Mouse (Mus musculus) lung, adult 2 months (tissue): ENCODE measurements around the gene P4ha3. TPM values are rescaled to one million over a fixed set of nuclear protein-coding genes. Genes with fewer than 3 reads are reported as not detected.
A peak's percentile ranks its signal among the peaks of the same experiment; 100 is the strongest.

Experiments
- DNase-seq: peaks from one replicate; pipeline ENCODE4 v3.0.0; 2022
- H3K4me1 ChIP-seq: fragments of 200-500 bp; 2 replicates; pipeline ENCODE4 v1.6.1; 2011; ENCODE audit warnings: low read length; ENCODE audit not compliant: control insufficient read depth, insufficient read depth
- H3K4me3 ChIP-seq: fragments of 200-500 bp; replicated peaks from 2 replicates; pipeline ENCODE3; 2011; ENCODE audit warnings: low read depth, mild to moderate bottlenecking, control low read depth, low read length; ENCODE audit errors: extremely low read depth
- CTCF ChIP-seq: fragments of 200-500 bp; IDR thresholded peaks from 2 replicates; pipeline ENCODE4 v1.5.1; 2011; ENCODE audit warnings: mild to moderate bottlenecking, low read length, control low read depth; ENCODE audit not compliant: insufficient read depth
- POLR2A ChIP-seq: fragments of 200-500 bp; IDR thresholded peaks from 2 replicates; pipeline ENCODE4 v1.6.1; 2011; ENCODE audit warnings: low read depth, mild to moderate bottlenecking, control low read depth, low read length, borderline replicate concordance; ENCODE audit errors: extremely low read depth
- WGBS: fragments of 180-500 bp; shearing (Covaris S2); methylation state at CpG from one replicate; pipeline ENCODE4 v1.1.7; 2018; 5-methylcytosine and 5-hydroxymethylcytosine counted together
- polyA plus RNA-seq: library from polyadenylated mRNA; depleted of rRNA; stranded (reverse); fragments of >200 nt; gene quantifications from 2 replicates; pipeline ENCODE4 v1.2.3, GENCODE M21; 2012

Gene P4ha3
- polyA plus RNA-seq, 1 experiment = 0.77 TPM

DNA sequence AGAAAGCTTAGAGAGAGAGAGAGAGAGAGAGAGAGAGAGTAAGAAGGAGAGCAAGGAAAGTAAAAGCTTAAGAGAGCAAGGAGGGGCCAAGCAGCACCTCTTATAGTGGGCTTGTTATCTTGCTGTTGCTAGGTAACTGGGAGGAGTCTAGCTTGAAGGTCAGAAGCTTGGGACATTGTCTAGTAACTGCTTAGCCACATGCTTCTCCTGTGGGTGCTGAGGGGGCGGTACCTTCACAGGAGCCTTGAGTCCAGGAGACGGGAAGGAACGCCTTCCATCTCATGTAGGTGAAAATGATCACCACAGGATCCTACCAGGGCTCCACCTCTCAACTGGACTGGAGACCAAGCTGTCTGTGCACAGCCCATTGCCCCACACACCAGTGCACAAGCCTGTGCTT is 16.1 kb downstream of the P4ha3 start:
- TF ChIP-seq CTCF (no peak), POLR2A (no peak)
- no peak for DNase-seq
- no peak overlapping the region for H3K4me3 ChIP-seq
- 77% methylated on average over 3 of the region's 3 CpGs for WGBS
- H3K4me1 ChIP-seq = no peaks in the 10 kb centered on the region

DNA sequence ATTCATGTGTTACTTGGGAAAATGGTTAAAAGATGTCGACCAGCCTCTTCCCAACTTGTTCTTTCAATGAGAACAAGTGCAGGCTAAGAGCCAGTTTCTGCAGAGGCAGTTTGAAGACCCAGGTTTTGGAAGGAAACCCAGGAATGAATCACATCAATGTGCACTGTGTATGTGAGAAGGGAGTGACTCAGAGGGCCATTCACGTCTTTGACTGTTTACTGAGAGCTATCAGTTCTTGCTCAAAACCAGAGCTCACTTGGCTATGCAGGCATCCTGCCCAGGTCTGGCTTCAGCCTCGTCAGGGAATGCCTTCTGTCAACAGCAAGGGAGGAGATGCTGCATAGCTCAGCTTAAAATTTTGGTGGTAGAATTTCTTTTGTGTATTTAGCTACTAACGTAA is 17.0 kb downstream of the P4ha3 start:
- no peak for DNase-seq
- no peak for TF ChIP-seq CTCF
- TF ChIP-seq POLR2A = no peak
- WGBS = 42% methylated on average over 4 of the region's 4 CpGs
- Histone ChIP-seq H3K4me3 (no peak overlapping the region), H3K4me1 (no peaks in the 10 kb centered on the region)

DNA sequence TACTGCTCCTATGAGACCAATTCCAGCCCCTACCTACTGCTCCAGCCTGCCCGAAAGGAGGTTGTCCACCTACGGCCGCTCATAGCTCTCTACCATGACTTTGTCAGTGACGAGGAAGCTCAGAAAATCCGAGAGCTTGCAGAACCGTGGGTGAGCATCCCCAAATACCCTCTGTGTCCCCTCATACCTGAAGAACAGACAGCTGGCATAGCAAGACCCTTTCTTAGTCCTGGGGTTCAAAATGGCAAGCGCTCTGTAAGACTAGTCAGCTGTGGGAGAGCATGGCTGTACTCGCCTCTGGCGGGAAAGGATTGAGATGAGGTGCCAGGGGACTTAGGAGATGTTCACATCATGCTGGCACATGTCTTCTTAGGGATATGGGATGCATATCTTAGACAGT is 20.6 kb downstream of the P4ha3 start:
- no peak overlapping the region for H3K4me3 ChIP-seq
- no peak for DNase-seq
- no peaks in the 10 kb centered on the region for H3K4me1 ChIP-seq
- 90% methylated on average over 9 of the region's 9 CpGs for WGBS
- TF ChIP-seq POLR2A (no peak), CTCF (no peak)

DNA sequence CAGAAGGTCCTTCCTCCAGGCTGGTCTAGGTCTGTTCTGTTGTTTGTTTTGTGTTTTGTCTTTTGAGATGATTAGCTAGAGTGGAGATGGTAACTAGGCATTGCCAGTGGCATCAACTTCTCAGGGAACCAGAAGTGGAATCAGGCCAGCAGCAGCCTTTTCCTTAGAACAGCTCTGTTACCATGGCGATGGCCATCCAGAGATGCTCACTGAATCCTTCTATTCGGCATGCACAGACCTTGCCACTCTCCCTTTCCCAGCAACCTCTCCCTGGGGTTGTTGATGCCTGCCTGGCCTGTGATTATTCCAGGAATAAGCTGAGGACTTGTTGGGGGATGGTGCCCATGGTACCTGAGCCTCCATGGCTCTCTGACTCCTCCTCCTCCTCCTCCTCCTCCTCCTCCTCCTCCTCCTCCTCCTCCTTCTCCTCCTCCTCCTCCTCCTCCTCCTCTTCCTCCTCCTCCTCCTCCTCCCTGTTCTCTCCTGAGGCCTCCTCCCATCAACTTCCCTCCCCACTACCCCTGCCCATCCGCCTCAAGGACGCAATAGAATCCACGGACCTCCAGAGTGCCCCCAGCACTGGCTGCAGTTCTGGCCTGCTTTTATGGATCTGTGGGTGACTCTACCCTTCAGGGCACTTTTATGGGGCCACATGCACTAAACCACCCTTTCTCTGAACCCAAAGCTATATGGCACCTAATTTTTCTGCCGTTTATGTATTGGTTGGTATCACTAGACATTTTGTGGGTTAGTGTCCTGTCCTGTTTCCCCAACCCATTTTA is 22.7 kb downstream of the P4ha3 start:
- DNase-seq = no peak
- TF ChIP-seq CTCF = no peak
- no peak for TF ChIP-seq POLR2A
- no peak overlapping the region for H3K4me3 ChIP-seq
- WGBS = 82% methylated on average over 6 of the region's 6 CpGs
- H3K4me1 ChIP-seq = no peaks in the 10 kb centered on the region

DNA sequence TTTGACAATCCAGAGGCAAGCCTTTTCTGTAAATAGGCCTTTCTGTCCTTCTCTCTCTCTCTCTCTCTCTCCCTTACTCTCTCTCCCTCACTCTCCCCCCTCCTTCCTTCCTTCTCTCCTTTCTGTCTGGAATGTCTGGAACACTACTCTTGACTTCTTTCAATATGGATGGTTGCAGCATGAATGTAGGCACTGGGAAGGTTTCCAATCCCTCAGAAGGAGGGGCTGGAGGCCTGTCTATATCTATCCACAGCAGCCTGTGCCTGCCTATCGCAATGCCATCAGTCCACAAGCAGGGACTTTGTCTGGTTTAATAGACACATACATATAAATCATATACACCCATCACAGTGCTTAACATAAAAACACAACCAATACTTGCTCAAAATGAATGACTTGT is 23.9 kb downstream of the P4ha3 start:
- DNase-seq = no peak
- WGBS = 76% methylated on average over 1 of the region's 1 CpGs
- no peak for TF ChIP-seq POLR2A
- no peak for TF ChIP-seq CTCF
- Histone ChIP-seq H3K4me1 (no peaks in the 10 kb centered on the region), H3K4me3 (no peak overlapping the region)

DNA sequence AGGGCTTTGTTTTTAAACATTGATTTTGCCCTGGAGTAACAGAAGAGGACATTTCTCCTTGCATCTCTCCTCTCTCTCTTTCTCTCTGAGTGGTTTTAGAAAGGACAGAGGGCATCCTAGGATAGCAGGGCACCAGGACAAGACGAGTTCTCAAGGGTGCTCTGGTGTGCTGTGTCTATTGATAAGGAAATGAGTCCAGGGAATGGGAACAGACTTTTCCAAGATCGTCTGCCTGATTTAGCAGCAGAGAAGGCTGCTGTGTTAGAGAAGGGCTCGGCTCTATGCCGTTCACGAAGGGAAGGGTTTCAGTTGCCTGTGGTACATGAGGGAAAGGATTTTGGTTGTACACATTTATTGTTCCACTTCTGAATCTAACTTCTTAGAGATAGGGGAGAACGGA is 24.4 kb downstream of the P4ha3 start:
- no peaks in the 10 kb centered on the region for H3K4me1 ChIP-seq
- no peak overlapping the region for H3K4me3 ChIP-seq
- WGBS = 62% methylated on average over 6 of the region's 6 CpGs
- TF ChIP-seq POLR2A = no peak
- no peak for TF ChIP-seq CTCF
- DNase-seq = no peak

DNA sequence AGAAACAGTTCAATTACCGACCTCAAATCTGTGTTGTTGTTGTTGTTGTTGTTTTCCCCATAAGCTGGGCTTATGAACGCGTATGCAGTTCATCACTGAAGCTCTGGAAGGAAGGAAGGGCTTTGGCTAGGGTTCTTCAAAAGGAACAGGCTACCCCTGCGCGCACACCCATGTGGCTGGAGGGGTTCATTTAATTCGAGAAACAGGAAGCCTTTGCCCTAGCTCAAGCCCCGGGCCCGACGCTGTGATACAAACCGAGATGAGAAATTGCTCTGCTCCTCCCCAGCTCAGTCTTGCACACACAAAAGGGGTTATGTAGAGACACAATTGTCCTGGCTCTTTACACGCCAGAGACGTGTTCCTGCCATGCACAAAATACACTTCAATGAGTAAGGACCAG is 25.0 kb downstream of the P4ha3 start:
- WGBS = 68% methylated on average over 12 of the region's 12 CpGs
- DNase-seq = no peak
- TF ChIP-seq CTCF (no peak), POLR2A (no peak)
- no peak overlapping the region for H3K4me3 ChIP-seq
- H3K4me1 ChIP-seq = no peaks in the 10 kb centered on the region

DNA sequence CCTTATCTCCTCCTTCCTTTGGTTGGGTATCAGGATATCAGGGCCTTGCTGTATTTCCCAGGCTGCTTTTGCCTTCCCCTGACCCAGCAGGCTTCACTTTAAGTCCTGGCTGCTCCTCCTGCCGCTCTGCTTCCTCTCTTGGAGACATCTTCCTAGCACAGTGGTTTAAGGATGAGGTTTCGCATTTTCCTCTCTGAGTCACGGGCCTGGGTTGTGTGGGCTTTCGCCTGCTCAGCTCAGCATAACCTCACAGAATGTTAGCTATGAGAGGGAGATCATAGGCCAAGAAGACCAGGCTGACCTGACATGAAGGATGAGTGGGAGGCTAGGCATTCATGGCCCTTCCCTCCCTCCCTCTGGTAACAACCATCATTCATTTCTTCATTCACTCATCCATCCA is 27.4 kb downstream of the P4ha3 start:
- TF ChIP-seq POLR2A = no peak
- TF ChIP-seq CTCF = no peak
- no peak for DNase-seq
- no peak overlapping the region for H3K4me3 ChIP-seq
- WGBS = 87% methylated on average over 4 of the region's 4 CpGs
- H3K4me1 ChIP-seq = no peaks in the 10 kb centered on the region

DNA sequence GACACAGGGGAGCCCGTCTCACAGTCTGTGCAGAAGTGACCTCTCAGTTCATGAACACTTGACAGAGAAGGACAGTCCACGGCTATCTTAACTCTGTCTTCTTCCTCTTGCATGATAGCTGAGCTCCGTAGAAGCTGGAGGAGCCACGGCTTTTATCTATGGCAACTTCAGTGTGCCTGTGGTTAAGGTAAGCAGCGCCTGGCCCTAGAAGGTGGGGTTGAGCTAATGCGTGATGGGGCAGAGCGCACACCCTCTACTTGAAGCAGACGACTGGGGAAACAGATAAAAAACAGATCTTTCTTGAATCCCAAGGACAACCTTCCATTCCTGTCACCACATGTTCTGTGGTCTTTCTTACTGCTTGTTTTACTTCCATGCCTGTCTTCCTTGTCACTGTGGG is 31.6 kb downstream of the P4ha3 start:
- 91% methylated on average over 8 of the region's 8 CpGs for WGBS

DNA sequence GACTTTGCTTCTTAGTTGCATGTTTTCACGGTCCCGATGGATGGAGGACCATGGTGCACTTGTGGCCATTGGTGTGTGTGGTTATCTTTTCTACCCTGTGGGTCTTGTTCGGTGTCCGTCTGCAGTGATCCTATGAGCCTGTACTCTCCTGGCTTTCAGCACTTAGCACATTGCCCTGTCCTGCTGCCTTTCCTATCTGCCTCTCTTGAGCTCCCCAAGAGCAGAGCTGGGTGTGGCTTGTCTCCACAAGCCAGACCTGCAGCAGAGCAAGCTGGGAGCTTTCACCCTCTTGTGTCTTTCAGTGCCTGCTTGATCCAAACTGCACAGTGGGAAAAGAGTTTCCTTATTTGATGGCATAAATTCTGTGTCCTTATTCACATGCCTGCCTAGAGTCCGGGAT is 32.2 kb downstream of the P4ha3 start:
- Histone ChIP-seq H3K4me3 (no peak overlapping the region), H3K4me1 (no peaks in the 10 kb centered on the region)
- DNase-seq = no peak
- TF ChIP-seq POLR2A (no peak), CTCF (no peak)
- WGBS = 94% methylated on average over 5 of the region's 5 CpGs

More for the DNA sequence above, 31.6 kb downstream of the P4ha3 start:
- Histone ChIP-seq H3K4me1 (no peaks in the 10 kb centered on the region), H3K4me3 (no peak overlapping the region)
- DNase-seq = no peak
- no peak for TF ChIP-seq POLR2A

DNA sequence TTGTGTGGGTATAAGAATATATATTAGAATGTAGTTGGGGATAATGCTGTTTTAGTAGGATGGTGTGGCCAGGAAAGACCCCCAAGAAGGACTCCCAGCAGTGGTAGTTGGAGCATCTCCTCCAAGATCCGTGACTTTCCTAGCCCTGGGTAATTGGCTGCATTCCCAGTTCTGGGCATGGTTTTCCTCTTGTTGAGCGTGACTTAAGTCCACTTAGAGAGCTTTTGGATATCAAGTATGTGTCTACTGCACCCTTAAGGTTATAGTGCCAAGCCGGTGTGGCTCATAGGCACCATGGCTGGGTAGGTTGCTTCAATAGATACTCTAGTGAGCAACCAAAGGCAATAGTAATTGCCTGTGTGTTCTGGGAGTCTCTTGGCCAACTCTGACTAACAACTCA is 38.4 kb downstream of the P4ha3 start:
- 45% methylated on average over 3 of the region's 3 CpGs for WGBS
- TF ChIP-seq POLR2A (no peak), CTCF (no peak)
- H3K4me3 ChIP-seq = no peak overlapping the region
- H3K4me1 ChIP-seq = peaks cover 5% of the 10 kb centered on the region
- peak; percentile 33 for DNase-seq
